In genomic region chr11:116074436-116074991, GRCm38 (mm10) we compare ENCODE assay signal across 27 mouse cellular contexts. TPM values are rescaled to one million over a fixed set of nuclear protein-coding genes. Genes with fewer than 3 reads are reported as not detected.
DNase-seq lines count a peak whose midpoint lies in the region; ATAC-seq and TF ChIP-seq lines count a peak whose summit lies in the region.
"Had no signal": no experiment of that assay in that cellular context is flagged by ENCODE, and none has a peak within 500 bp of the region (broad histone marks: within the 10 kb centered on the region; RNA-seq: fewer than 3 reads in every experiment).

No protein-coding gene starts in this region.

- no peak overlapping the region for H3K27ac ChIP-seq in heart, embryonic 12.5 days (ENCODE audit: poor library complexity, severe bottlenecking)
- H3K27ac ChIP-seq in liver, embryonic 12.5 days: peak overlapping the region; percentile 57
- peak overlapping the region; percentile 87 for H3K27ac ChIP-seq in MEL (ENCODE audit: control insufficient read depth, low read depth, low read length)
- H3K27ac ChIP-seq in embryonic facial prominence, embryonic 10.5 days (replicated peaks): peak overlapping the region; percentile 1; the same call in 1 of the 2 replicates
- H3K27ac ChIP-seq: embryonic facial prominence, embryonic 13.5 days; forebrain, embryonic 12.5 days; hindbrain, embryonic 12.5 days; hindbrain, postnatal 0 days; intestine, embryonic 15.5 days; limb, embryonic 13.5 days; midbrain, embryonic 15.5 days; neural tube, embryonic 13.5 days had no signal

- peaks cover 10% of the 10 kb centered on the region for H3K36me3 ChIP-seq in heart, embryonic 12.5 days
- peaks cover 47% of the 10 kb centered on the region for H3K36me3 ChIP-seq in liver, embryonic 12.5 days
- peaks cover 0 to 24% of the 10 kb centered on the region in 2 experiments; a peak in 2 of 4 replicates for H3K36me3 ChIP-seq in MEL (ENCODE audit: control insufficient read depth in 1 of 2, insufficient read depth in 2 of 2, low read length in 2 of 2)
- H3K36me3 ChIP-seq in embryonic facial prominence, embryonic 10.5 days (replicated peaks): peaks cover 9% of the 10 kb centered on the region

- no peak for DNase-seq in heart, postnatal 14 days
- DNase-seq in liver: no peak
- peak; percentile 84 for DNase-seq in MEL (ENCODE audit: low read depth, low spot score)
- DNase-seq in embryonic facial prominence, embryonic 10.5 days (ENCODE audit: low spot score): no peak
- DNase-seq in kidney, postnatal 10 days: no peak
- DNase-seq in thymus, adult 18-20 months: no peak
- DNase-seq: adrenal gland, adult 8-10 months; cerebellum, adult 2 months; cerebellum, postnatal 36 days; embryo, embryonic 11 days; forebrain, postnatal 0 days; gastrocnemius, postnatal 14 days; heart, postnatal 36 days; kidney, adult 2 months; kidney, postnatal 4 days; lung, postnatal 36 days had no signal

- ATAC-seq in heart, embryonic 12.5 days (ENCODE audit: insufficient number of reproducible peaks, low FRiP score): peak; percentile 41; the same call in 1 of the 2 replicates
- no peak for ATAC-seq in liver, embryonic 12.5 days
- ATAC-seq: forebrain, postnatal 0 days; hindbrain, postnatal 0 days; intestine, embryonic 15.5 days; midbrain, embryonic 15.5 days had no signal

- WGBS in heart, embryonic 12.5 days: 54% methylated on average over 7 of the region's 7 CpGs
- WGBS in liver, embryonic 12.5 days (ENCODE audit: insufficient replicate concordance): 39% methylated on average over 7 of the region's 7 CpGs
- 56% methylated on average over 7 of the region's 7 CpGs for WGBS in embryonic facial prominence, embryonic 10.5 days

- peak; percentile 41 to 64; a peak in 2 of 4 replicates for TF ChIP-seq POLR2A in MEL (IDR thresholded peaks at IDR 0.05; ENCODE audit: control insufficient read depth in 1 of 2, insufficient read depth in 1 of 2, low read depth in 1 of 2, low read length in 2 of 2, poor library complexity in 1 of 2)

- no peak; a peak in 1 of 6 replicates for TF ChIP-seq CTCF in MEL (IDR thresholded peaks at IDR 0.05 in 2 of 3, conservative IDR thresholded peaks at IDR 0.05 in 1 of 3; ENCODE audit: control insufficient read depth in 1 of 3, insufficient read depth in 1 of 3, low read depth in 2 of 3, low read length in 3 of 3, poor library complexity in 1 of 3, severe bottlenecking in 1 of 3)

- H3K9me3 ChIP-seq in heart, embryonic 12.5 days (replicated peaks): no peaks in the 10 kb centered on the region
- H3K9me3 ChIP-seq in liver, embryonic 12.5 days (replicated peaks): no peaks in the 10 kb centered on the region
- no peaks in the 10 kb centered on the region for H3K9me3 ChIP-seq in MEL (replicated peaks; ENCODE audit: insufficient read depth, low read length)
- H3K9me3 ChIP-seq in embryonic facial prominence, embryonic 10.5 days: no peaks in the 10 kb centered on the region
- H3K9me3 ChIP-seq: embryonic facial prominence, embryonic 13.5 days; forebrain, embryonic 12.5 days; hindbrain, embryonic 12.5 days; intestine, embryonic 15.5 days; limb, embryonic 13.5 days; midbrain, embryonic 15.5 days; neural tube, embryonic 13.5 days had no signal

- no peak for TF ChIP-seq RAD21 in MEL (IDR thresholded peaks at IDR 0.05; ENCODE audit: low read depth, low read length)

- no peak overlapping the region for H3K9ac ChIP-seq in heart, embryonic 12.5 days
- H3K9ac ChIP-seq in liver, embryonic 12.5 days: no peak overlapping the region
- peak overlapping the region; percentile 54 for H3K9ac ChIP-seq in MEL (ENCODE audit: control insufficient read depth, low read depth, low read length, poor library complexity, severe bottlenecking)
- H3K9ac ChIP-seq: embryonic facial prominence, embryonic 13.5 days; forebrain, embryonic 12.5 days; forebrain, postnatal 0 days; hindbrain, embryonic 12.5 days; intestine, embryonic 15.5 days; limb, embryonic 13.5 days; midbrain, embryonic 15.5 days; neural tube, embryonic 13.5 days had no signal

- peaks cover 21% of the 10 kb centered on the region for H3K79me2 ChIP-seq in MEL (ENCODE audit: control insufficient read depth, insufficient read depth, low read length, poor library complexity)

- H3K4me3 ChIP-seq in heart, embryonic 12.5 days: no peak overlapping the region
- H3K4me3 ChIP-seq in liver, embryonic 12.5 days: no peak overlapping the region
- no peak overlapping the region for H3K4me3 ChIP-seq in MEL (ENCODE audit: control insufficient read depth in 1 of 2, insufficient read depth in 1 of 2, low read depth in 2 of 2, low read length in 2 of 2)
- no peak overlapping the region for H3K4me3 ChIP-seq in embryonic facial prominence, embryonic 10.5 days
- H3K4me3 ChIP-seq: embryonic facial prominence, embryonic 13.5 days; forebrain, embryonic 12.5 days; hindbrain, embryonic 12.5 days; intestine, embryonic 15.5 days; limb, embryonic 13.5 days; midbrain, embryonic 15.5 days; neural tube, embryonic 13.5 days had no signal

- intact Hi-C loops in heart, postnatal 14 days (cut with DNase I): loop anchor here (5.0 kb wide), 1 partner anchor 37 kb away; no protein-coding TSS in a partner anchor

- no peak overlapping the region for H3K4me2 ChIP-seq in heart, embryonic 12.5 days
- H3K4me2 ChIP-seq in liver, embryonic 12.5 days: no peak overlapping the region
- H3K4me2 ChIP-seq: embryonic facial prominence, embryonic 13.5 days; forebrain, embryonic 12.5 days; hindbrain, embryonic 12.5 days; intestine, embryonic 15.5 days; limb, embryonic 13.5 days; midbrain, embryonic 15.5 days; neural tube, embryonic 13.5 days had no signal

- H3K4me1 ChIP-seq in heart, embryonic 12.5 days (replicated peaks): peaks cover 60% of the 10 kb centered on the region
- peaks cover 63% of the 10 kb centered on the region for H3K4me1 ChIP-seq in liver, embryonic 12.5 days
- H3K4me1 ChIP-seq in MEL (ENCODE audit: control insufficient read depth in 1 of 2, insufficient read depth in 2 of 2, low read length in 2 of 2): peaks cover 11 to 21% of the 10 kb centered on the region in 2 experiments
- H3K4me1 ChIP-seq in embryonic facial prominence, embryonic 10.5 days: peaks cover 50% of the 10 kb centered on the region

- H3K27me3 ChIP-seq in heart, embryonic 12.5 days (replicated peaks): no peaks in the 10 kb centered on the region
- no peaks in the 10 kb centered on the region for H3K27me3 ChIP-seq in liver, embryonic 12.5 days (replicated peaks)
- H3K27me3 ChIP-seq in MEL (ENCODE audit: control insufficient read depth in 1 of 2, insufficient read depth in 2 of 2, low read length in 2 of 2): no peaks in the 10 kb centered on the region
- no peaks in the 10 kb centered on the region for H3K27me3 ChIP-seq in embryonic facial prominence, embryonic 10.5 days (replicated peaks; ENCODE audit: low read depth, poor library complexity, severe bottlenecking)
- H3K27me3 ChIP-seq: CH12.LX; embryonic facial prominence, embryonic 13.5 days; forebrain, embryonic 12.5 days; hindbrain, embryonic 12.5 days; intestine, embryonic 15.5 days; limb, embryonic 13.5 days; midbrain, embryonic 15.5 days; neural tube, embryonic 13.5 days had no signal

- TF ChIP-seq EP300 in MEL (IDR thresholded peaks at IDR 0.05; ENCODE audit: low read depth in 1 of 2, low read length in 2 of 2): peak in 1 of 2 experiments; percentile 13; a peak in 1 of 4 replicates

RNA-seq across cellular contexts. Expression of gene Unc13d, which starts 3.2 kb away (rescaled TPM):
- 2.2 and 2.5 TPM in 2 replicates for polyA plus RNA-seq in heart, embryonic 12.5 days (2016; fragmentation: Nextera tagmentation; extraction: Ambion mirVana)
- 1 to 10 TPM in 1 of 2 experiments, under 1 TPM in 1; 0.81 to 1.7 TPM for total RNA-seq in heart, postnatal 14 days (2021)
- polyA plus RNA-seq in liver, embryonic 12.5 days (2016; fragmentation: Nextera tagmentation; extraction: Ambion mirVana): 48.9 and 50.1 TPM in 2 replicates
- 146 and 176 TPM in 2 replicates for total RNA-seq in MEL (2012; rRNA removed)
- 100 to 1,000 TPM in 1 of 2 experiments, not detected in 1; 115 TPM for polyA plus RNA-seq in MEL (2012; ENCODE audit: insufficient read depth in 1 of 2, insufficient read length in 2 of 2, low read depth in 1 of 2, low replicate concordance in 2 of 2, missing spikeins in 1 of 2)
- 2.9 TPM in 2 replicates for polyA plus RNA-seq in embryonic facial prominence, embryonic 10.5 days (2016; fragmentation: Nextera tagmentation; extraction: Ambion mirVana)

RNA-seq across cellular contexts. Expression of gene Wbp2, which starts 12.3 kb away (rescaled TPM):
- polyA plus RNA-seq in heart, embryonic 12.5 days (2016; fragmentation: Nextera tagmentation; extraction: Ambion mirVana): 137 and 141 TPM in 2 replicates
- 10 to 100 TPM; 83.6 to 89.5 TPM for total RNA-seq in heart, postnatal 14 days (2021)
- 76.4 and 77.8 TPM in 2 replicates for polyA plus RNA-seq in liver, embryonic 12.5 days (2016; fragmentation: Nextera tagmentation; extraction: Ambion mirVana)
- 16.5 and 19.4 TPM in 2 replicates for total RNA-seq in MEL (2012; rRNA removed)
- 10 to 100 TPM in 1 of 2 experiments, not detected in 1; 75.8 TPM for polyA plus RNA-seq in MEL (2012; ENCODE audit: insufficient read depth in 1 of 2, insufficient read length in 2 of 2, low read depth in 1 of 2, low replicate concordance in 2 of 2, missing spikeins in 1 of 2)
- 74.2 and 76.8 TPM in 2 replicates for polyA plus RNA-seq in embryonic facial prominence, embryonic 10.5 days (2016; fragmentation: Nextera tagmentation; extraction: Ambion mirVana)

RNA-seq across cellular contexts. Expression of gene Unk, which starts 44.4 kb away (rescaled TPM):
- polyA plus RNA-seq in heart, embryonic 12.5 days (2016; fragmentation: Nextera tagmentation; extraction: Ambion mirVana): 31.8 and 32.3 TPM in 2 replicates
- total RNA-seq in heart, postnatal 14 days (2021): 10 to 100 TPM; 12.2 to 12.9 TPM
- 18.7 and 20.2 TPM in 2 replicates for polyA plus RNA-seq in liver, embryonic 12.5 days (2016; fragmentation: Nextera tagmentation; extraction: Ambion mirVana)
- total RNA-seq in MEL (2012; rRNA removed): 21.7 and 24.0 TPM in 2 replicates
- polyA plus RNA-seq in MEL (2012; ENCODE audit: insufficient read depth in 1 of 2, insufficient read length in 2 of 2, low read depth in 1 of 2, low replicate concordance in 2 of 2, missing spikeins in 1 of 2): 10 to 100 TPM in 1 of 2 experiments, not detected in 1; 42.3 TPM
- 49.4 and 50.9 TPM in 2 replicates for polyA plus RNA-seq in embryonic facial prominence, embryonic 10.5 days (2016; fragmentation: Nextera tagmentation; extraction: Ambion mirVana)

RNA-seq across cellular contexts. Expression of gene H3f3b, which starts 46.8 kb away (rescaled TPM):
- polyA plus RNA-seq in heart, embryonic 12.5 days (2016; fragmentation: Nextera tagmentation; extraction: Ambion mirVana): 742 and 759 TPM in 2 replicates
- total RNA-seq in heart, postnatal 14 days (2021): 100 to 1,000 TPM; 184 to 193 TPM
- 816 and 835 TPM in 2 replicates for polyA plus RNA-seq in liver, embryonic 12.5 days (2016; fragmentation: Nextera tagmentation; extraction: Ambion mirVana)
- total RNA-seq in MEL (2012; rRNA removed): 451 and 498 TPM in 2 replicates
- polyA plus RNA-seq in MEL (2012; ENCODE audit: insufficient read depth in 1 of 2, insufficient read length in 2 of 2, low read depth in 1 of 2, low replicate concordance in 2 of 2, missing spikeins in 1 of 2): 100 to 1,000 TPM in 1 of 2 experiments, 10 to 100 TPM in 1; 96.6 to 767 TPM
- polyA plus RNA-seq in embryonic facial prominence, embryonic 10.5 days (2016; fragmentation: Nextera tagmentation; extraction: Ambion mirVana): 1,824 and 1,981 TPM in 2 replicates

RNA-seq across cellular contexts. Expression of gene Trim47, which starts 52.5 kb away (rescaled TPM):
- polyA plus RNA-seq in heart, embryonic 12.5 days (2016; fragmentation: Nextera tagmentation; extraction: Ambion mirVana): 54.8 and 58.2 TPM in 2 replicates
- total RNA-seq in heart, postnatal 14 days (2021): 10 to 100 TPM; 46.3 to 46.9 TPM
- polyA plus RNA-seq in liver, embryonic 12.5 days (2016; fragmentation: Nextera tagmentation; extraction: Ambion mirVana): 6.2 TPM in 2 replicates
- total RNA-seq in MEL (2012; rRNA removed): 3.6 and 6.7 TPM in 2 replicates
- 1 to 10 TPM in 1 of 2 experiments, not detected in 1; 5.6 TPM for polyA plus RNA-seq in MEL (2012; ENCODE audit: insufficient read depth in 1 of 2, insufficient read length in 2 of 2, low read depth in 1 of 2, low replicate concordance in 2 of 2, missing spikeins in 1 of 2)
- 4.5 and 4.7 TPM in 2 replicates for polyA plus RNA-seq in embryonic facial prominence, embryonic 10.5 days (2016; fragmentation: Nextera tagmentation; extraction: Ambion mirVana)
